Mouse (Mus musculus) forebrain, postnatal 0 days (tissue): ENCODE results near the gene Slc16a2. TPM values are rescaled to one million over a fixed set of nuclear protein-coding genes. Genes with fewer than 3 reads are reported as not detected.

Experiments
- ATAC-seq: fragments of 200-750 bp; cut with Nextera tagmentation; 2 replicates; pipeline ENCODE4 v1.8.0; 2017; ENCODE audit warnings: mild to moderate bottlenecking, moderate library complexity
- DNase-seq: peaks from one replicate; pipeline ENCODE4 v3.0.0-alpha.2; 2015
- H3K27ac ChIP-seq: fragments of 300-500 bp; sonication (generic); 2 replicates; pipeline ENCODE4 v1.5.1; 2014; ENCODE audit warnings: low read depth, mild to moderate bottlenecking, antibody characterized with exemption, low read length, moderate library complexity, mixed read lengths
- H3K27me3 ChIP-seq: fragments of 300-500 bp; sonication (generic); 2 replicates; pipeline ENCODE4 v1.6.1; 2014; ENCODE audit warnings: mild to moderate bottlenecking, low read length, mixed read lengths; ENCODE audit not compliant: insufficient read depth
- H3K36me3 ChIP-seq: fragments of 300-500 bp; sonication (generic); 2 replicates; pipeline ENCODE4 v1.6.1; 2014; ENCODE audit warnings: mild to moderate bottlenecking, moderate library complexity; ENCODE audit not compliant: insufficient read depth
- H3K4me1 ChIP-seq: fragments of 300-500 bp; sonication (generic); 2 replicates; pipeline ENCODE4 v1.6.1; 2014; ENCODE audit warnings: antibody characterized with exemption; ENCODE audit not compliant: insufficient read depth
- H3K4me2 ChIP-seq: fragments of 300-500 bp; sonication (generic); 2 replicates; pipeline ENCODE4 v1.6.1; 2014; ENCODE audit warnings: low read depth, mild to moderate bottlenecking, moderate library complexity
- H3K4me3 ChIP-seq: fragments of 300-500 bp; sonication (generic); 2 replicates; pipeline ENCODE4 v1.5.1; 2014; ENCODE audit warnings: low read depth, low read length, mixed read lengths
- H3K9ac ChIP-seq: fragments of 300-500 bp; sonication (generic); 2 replicates; pipeline ENCODE4 v1.6.1; 2014; ENCODE audit warnings: mild to moderate bottlenecking
- H3K9me3 ChIP-seq: fragments of 300-500 bp; sonication (generic); 2 replicates; pipeline ENCODE4 v1.6.1; 2016; ENCODE audit warnings: low read length
- CTCF ChIP-seq: sonication (generic); IDR thresholded peaks from 2 replicates; pipeline ENCODE4 v1.5.1; 2016; ENCODE audit warnings: antibody characterized with exemption, control low read depth, low read depth
- WGBS: fragments of 180-500 bp; shearing (Covaris S2); extraction: QIAGEN DNeasy Blood & Tissue Kit; methylation state at CpG from one replicate; pipeline ENCODE4 v1.1.7; 2014; 5-methylcytosine and 5-hydroxymethylcytosine counted together
- polyA plus RNA-seq: library from polyadenylated mRNA; unstranded; fragments of >200 nt; fragmentation: Nextera tagmentation; extraction: Ambion mirVana; gene quantifications from 2 replicates; pipeline ENCODE4 v1.2.1, GENCODE M21; 2015
- total RNA-seq: library from RNA; depleted of rRNA; stranded (reverse); fragments of >200 nt; gene quantifications from 2 replicates; pipeline ENCODE4 v1.2.3, GENCODE M21; 2014

The Slc16a2 gene
- total and polyA plus RNA-seq, 2 experiments from 2014 or later = 52.3 to 53.8 TPM

- Histone ChIP-seq H3K4me2 (no peak overlapping the region), H3K4me3 (no peak overlapping the region), H3K27me3 (no peaks in the 10 kb centered on the region), H3K9ac (no peak overlapping the region), H3K9me3 (no peaks in the 10 kb centered on the region), H3K4me1 (no peaks in the 10 kb centered on the region), H3K27ac (no peak overlapping the region), H3K36me3 (no peaks in the 10 kb centered on the region)
- ATAC-seq (no peak), DNase-seq (no peak)
- WGBS = 87% methylated on average over 1 of the region's 1 CpGs
- TF ChIP-seq CTCF = no peak
Measured at GRCm38 (mm10) chrX:103708592-103708991, 113.2 kb downstream of the Slc16a2 start.

- no peak overlapping the region for H3K9ac ChIP-seq
- H3K4me1 ChIP-seq = no peaks in the 10 kb centered on the region
- no peaks in the 10 kb centered on the region for H3K27me3 ChIP-seq
- WGBS = 92% methylated on average over 4 of the region's 4 CpGs
- H3K4me3 ChIP-seq = no peak overlapping the region
- no peak for TF ChIP-seq CTCF
- no peak overlapping the region for H3K4me2 ChIP-seq
- H3K27ac ChIP-seq = no peak overlapping the region
- H3K36me3 ChIP-seq = no peaks in the 10 kb centered on the region
- ATAC-seq (no peak), DNase-seq (no peak)
- H3K9me3 ChIP-seq = no peaks in the 10 kb centered on the region
Measured at GRCm38 (mm10) chrX:103704611-103705010, 117.2 kb downstream of the Slc16a2 start.

- H3K4me3 ChIP-seq = no peak overlapping the region
- peak; percentile 61 for DNase-seq
- 32% methylated on average over 4 of the region's 4 CpGs for WGBS
- no peaks in the 10 kb centered on the region for H3K4me1 ChIP-seq
- no peak overlapping the region for H3K9ac ChIP-seq
- TF ChIP-seq CTCF = no peak
- ATAC-seq = peak; percentile 25; the same call in 1 of the 2 replicates
- no peaks in the 10 kb centered on the region for H3K27me3 ChIP-seq
- H3K36me3 ChIP-seq = no peaks in the 10 kb centered on the region
- no peak overlapping the region for H3K27ac ChIP-seq
- no peaks in the 10 kb centered on the region for H3K9me3 ChIP-seq
- no peak overlapping the region for H3K4me2 ChIP-seq
Measured at GRCm38 (mm10) chrX:103704024-103704423, 117.8 kb downstream of the Slc16a2 start.

GRCm38 (mm10) chrX:103697796-103698195, 124.0 kb downstream of the Slc16a2 start:
- Histone ChIP-seq H3K27ac (no peak overlapping the region), H3K9me3 (no peaks in the 10 kb centered on the region), H3K4me1 (no peaks in the 10 kb centered on the region), H3K36me3 (no peaks in the 10 kb centered on the region), H3K9ac (no peak overlapping the region), H3K4me2 (no peak overlapping the region), H3K4me3 (no peak overlapping the region), H3K27me3 (no peaks in the 10 kb centered on the region)
- DNase-seq (no peak), ATAC-seq (no peak)
- WGBS = 56% methylated on average over 2 of the region's 2 CpGs
- no peak for TF ChIP-seq CTCF

GRCm38 (mm10) chrX:103696081-103696519, 125.7 kb downstream of the Slc16a2 start:
- H3K27me3 ChIP-seq = no peaks in the 10 kb centered on the region
- 9% methylated on average over 9 of the region's 9 CpGs for WGBS

GRCm38 (mm10) chrX:103695165-103695996, 126.4 kb downstream of the Slc16a2 start:
- 2% methylated on average over 37 of the region's 41 CpGs for WGBS
- no peaks in the 10 kb centered on the region for H3K4me1 ChIP-seq
- DNase-seq (peak; percentile 74), ATAC-seq (peak; percentile 86)
- H3K4me2 ChIP-seq = peak overlapping the region; percentile 77
- H3K36me3 ChIP-seq = no peaks in the 10 kb centered on the region
- no peaks in the 10 kb centered on the region for H3K9me3 ChIP-seq
- H3K27ac ChIP-seq = peak overlapping the region; percentile 81
- TF ChIP-seq CTCF = peak; percentile 61
- H3K4me3 ChIP-seq = peak overlapping the region; percentile 44
- no peaks in the 10 kb centered on the region for H3K27me3 ChIP-seq
- peak overlapping the region; percentile 57 for H3K9ac ChIP-seq

More at GRCm38 (mm10) chrX:103696081-103696519, 125.7 kb downstream of the Slc16a2 start:
- Histone ChIP-seq H3K4me2 (peak overlapping the region; percentile 77), H3K9me3 (no peaks in the 10 kb centered on the region), H3K9ac (peak overlapping the region; percentile 33), H3K36me3 (no peaks in the 10 kb centered on the region), H3K4me1 (no peaks in the 10 kb centered on the region), H3K4me3 (peak overlapping the region; percentile 44), H3K27ac (peak overlapping the region; percentile 82)
- no peak for TF ChIP-seq CTCF
- DNase-seq = peak; percentile 50
- peak; percentile 25 for ATAC-seq

- no peak for ATAC-seq
- H3K4me3 ChIP-seq = peak overlapping the region; percentile 44
- H3K36me3 ChIP-seq = no peaks in the 10 kb centered on the region
- peak overlapping the region; percentile 57 for H3K9ac ChIP-seq
- no peaks in the 10 kb centered on the region for H3K4me1 ChIP-seq
- 8% methylated on average over 17 of the region's 17 CpGs for WGBS
- peak overlapping the region; percentile 77 for H3K4me2 ChIP-seq
- no peak for DNase-seq
- no peak overlapping the region for H3K27ac ChIP-seq
- TF ChIP-seq CTCF = no peak
- no peaks in the 10 kb centered on the region for H3K9me3 ChIP-seq
- H3K27me3 ChIP-seq = no peaks in the 10 kb centered on the region
Measured at GRCm38 (mm10) chrX:103694787-103695164, 127.0 kb downstream of the Slc16a2 start.
